ENCODE assay signal across 11 mouse cellular contexts in the genomic region with DNA sequence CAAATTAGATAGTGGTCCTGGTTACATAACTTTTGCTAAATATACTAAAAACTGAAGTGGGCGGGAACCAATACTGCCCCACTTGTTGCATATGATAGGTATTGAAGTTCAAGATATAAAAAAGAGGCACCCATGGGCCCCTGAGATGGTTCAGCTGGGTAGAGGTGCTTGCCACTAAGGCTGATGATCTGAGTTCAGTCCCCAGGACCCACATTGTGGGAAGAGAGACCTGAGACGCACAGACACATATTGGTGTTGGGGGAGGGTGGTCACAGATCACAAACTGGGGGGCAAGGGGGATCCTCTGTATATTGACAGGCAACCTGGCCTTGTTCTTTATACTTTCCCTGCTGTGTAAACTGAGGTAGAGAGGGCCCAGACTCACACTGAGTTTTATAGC. TPM values are rescaled to one million over a fixed set of nuclear protein-coding genes. Genes with fewer than 3 reads are reported as not detected.
A peak's percentile ranks its signal among the peaks of the same experiment; 100 is the strongest.
DNase-seq lines count a peak whose midpoint lies in the region; ATAC-seq and TF ChIP-seq lines count a peak whose summit lies in the region.
"Had no signal": no experiment of that assay in that cellular context is flagged by ENCODE, and none has a peak within 500 bp of the region (broad histone marks: within the 10 kb centered on the region; RNA-seq: fewer than 3 reads in every experiment).

No protein-coding gene starts in this region.

- H3K36me3 ChIP-seq in heart, adult 2 months (ENCODE audit: control insufficient read depth, insufficient read depth, low read length) = peaks cover 25% of the 10 kb centered on the region
- peaks cover 45% of the 10 kb centered on the region for H3K36me3 ChIP-seq in midbrain, embryonic 12.5 days
- H3K36me3 ChIP-seq in midbrain, embryonic 16.5 days (ENCODE audit: control insufficient read depth, insufficient read depth, low read length) = peaks cover 7% of the 10 kb centered on the region; the same call in 1 of the 2 replicates
- peaks cover 38% of the 10 kb centered on the region for H3K36me3 ChIP-seq in neural tube, embryonic 15.5 days

- TF ChIP-seq CTCF in heart, adult 2 months (IDR thresholded peaks at IDR 0.05) = no peak

- no peak for ATAC-seq in midbrain, embryonic 12.5 days (ENCODE audit: low FRiP score, low read depth)
- ATAC-seq in midbrain, embryonic 16.5 days = no peak
- no peak for ATAC-seq in neural tube, embryonic 15.5 days (ENCODE audit: low FRiP score)

- H3K27ac ChIP-seq in heart, adult 2 months = peak overlapping the region; percentile 98
- no peak overlapping the region for H3K27ac ChIP-seq in midbrain, embryonic 12.5 days (replicated peaks)
- no peak overlapping the region for H3K27ac ChIP-seq in midbrain, embryonic 16.5 days (ENCODE audit: low read length)
- no peak overlapping the region for H3K27ac ChIP-seq in neural tube, embryonic 15.5 days (replicated peaks)

- TF ChIP-seq EP300 in heart, adult 2 months (IDR thresholded peaks at IDR 0.05; ENCODE audit: insufficient read depth, low read depth, low read length) = no peak

- H3K79me2 ChIP-seq in heart, adult 2 months (replicated peaks; ENCODE audit: control insufficient read depth, insufficient read depth, low read length) = peaks cover 5% of the 10 kb centered on the region; the same call in 1 of the 2 replicates

- H3K9me3 ChIP-seq in midbrain, embryonic 12.5 days = no peaks in the 10 kb centered on the region
- H3K9me3 ChIP-seq in midbrain, embryonic 16.5 days (replicated peaks; ENCODE audit: control insufficient read depth, low read length, poor library complexity, severe bottlenecking) = no peaks in the 10 kb centered on the region
- no peaks in the 10 kb centered on the region for H3K9me3 ChIP-seq in neural tube, embryonic 15.5 days (replicated peaks)

- peaks cover 16% of the 10 kb centered on the region for H3K4me1 ChIP-seq in heart, adult 2 months (ENCODE audit: control insufficient read depth, insufficient read depth, low read length)
- peaks cover 18% of the 10 kb centered on the region for H3K4me1 ChIP-seq in midbrain, embryonic 12.5 days
- H3K4me1 ChIP-seq in midbrain, embryonic 16.5 days (ENCODE audit: control insufficient read depth, insufficient read depth, low read length) = peaks cover 15% of the 10 kb centered on the region
- peaks cover 19% of the 10 kb centered on the region for H3K4me1 ChIP-seq in neural tube, embryonic 15.5 days

- H3K4me2 ChIP-seq in midbrain, embryonic 12.5 days (replicated peaks) = peak overlapping the region; percentile 84; the same call in 1 of the 2 replicates
- no peak overlapping the region for H3K4me2 ChIP-seq in midbrain, embryonic 16.5 days (ENCODE audit: low read length)
- H3K4me2 ChIP-seq in neural tube, embryonic 15.5 days = peak overlapping the region; percentile 85; the same call in 1 of the 2 replicates

- no peak overlapping the region for H3K9ac ChIP-seq in heart, adult 2 months (ENCODE audit: low read depth, low read length)
- H3K9ac ChIP-seq in midbrain, embryonic 12.5 days (replicated peaks) = no peak overlapping the region
- H3K9ac ChIP-seq in midbrain, embryonic 16.5 days (ENCODE audit: low read depth, low read length) = no peak overlapping the region
- H3K9ac ChIP-seq in neural tube, embryonic 15.5 days (replicated peaks) = no peak overlapping the region

- no peaks in the 10 kb centered on the region for H3K27me3 ChIP-seq in heart, adult 2 months (ENCODE audit: control insufficient read depth, insufficient read depth, low read length)
- no peaks in the 10 kb centered on the region for H3K27me3 ChIP-seq in midbrain, embryonic 12.5 days
- H3K27me3 ChIP-seq in midbrain, embryonic 16.5 days (ENCODE audit: control insufficient read depth, insufficient read depth, low read depth, low read length) = no peaks in the 10 kb centered on the region
- no peaks in the 10 kb centered on the region for H3K27me3 ChIP-seq in neural tube, embryonic 15.5 days (replicated peaks)

- TF ChIP-seq POLR2A in heart, adult 2 months (IDR thresholded peaks at IDR 0.05; ENCODE audit: insufficient read depth, low read depth, low read length) = no peak

- intact Hi-C loops in heart, adult 2 months (cut with DNase I) = no loop called here

- 75% methylated on average over 2 of the region's 2 CpGs for WGBS in heart, adult 2 months
- 88% methylated on average over 2 of the region's 2 CpGs for WGBS in midbrain, embryonic 12.5 days
- WGBS in midbrain, embryonic 16.5 days = 92% methylated on average over 2 of the region's 2 CpGs
- WGBS in neural tube, embryonic 15.5 days = 95% methylated on average over 2 of the region's 2 CpGs

- DNase-seq in heart, adult 2 months = no peak
- no peak for DNase-seq in heart, adult 18-20 months
- DNase-seq in induced T-regulatory cell, adult 2 months (ENCODE audit: low read depth) = peak; percentile 40
- no peak for DNase-seq in layer of hippocampus, adult 9-11 months
- no peak for DNase-seq in retina, postnatal 1 day
- DNase-seq: cerebellum, postnatal 14 days had no signal

- H3K4me3 ChIP-seq in heart, adult 2 months = 0 out of 2 replicates have a peak overlapping the region, but pooled peaks have one; percentile 18
- no peak overlapping the region for H3K4me3 ChIP-seq in midbrain, embryonic 12.5 days
- no peak overlapping the region for H3K4me3 ChIP-seq in midbrain, embryonic 16.5 days (ENCODE audit: low read depth, low read length)
- H3K4me3 ChIP-seq in neural tube, embryonic 15.5 days (replicated peaks) = no peak overlapping the region

RNA-seq across cellular contexts. Expression of a gene that starts 2.7 kb away (rescaled TPM):
- total RNA-seq in heart, adult 2 months (2021) = 100 to 1,000 TPM in 1 of 2 experiments, 10 to 100 TPM in 1; 81.4 to 106 TPM
- 49.9 and 73.3 TPM in 2 replicates for polyA plus RNA-seq in heart, adult 2 months (2012; rRNA removed)
- 100 to 1,000 TPM in 1 of 2 experiments, 10 to 100 TPM in 1; 89.1 to 107 TPM for total RNA-seq in heart, adult 18-20 months (2021)
- 415 and 450 TPM in 2 replicates for polyA plus RNA-seq in midbrain, embryonic 12.5 days (2016; fragmentation: Nextera tagmentation; extraction: Ambion mirVana)
- polyA plus RNA-seq in midbrain, embryonic 16.5 days (2015; fragmentation: Nextera tagmentation; extraction: Ambion mirVana) = 151 and 168 TPM in 2 replicates
- polyA plus RNA-seq in neural tube, embryonic 15.5 days (2015; fragmentation: Nextera tagmentation; extraction: Ambion mirVana) = 156 and 231 TPM in 2 replicates

RNA-seq across cellular contexts. Expression of a gene that starts 23.6 kb away (rescaled TPM):
- 10 to 100 TPM; 23.6 to 24.2 TPM for total RNA-seq in heart, adult 2 months (2021)
- polyA plus RNA-seq in heart, adult 2 months (2012; rRNA removed) = 40.9 and 52.2 TPM in 2 replicates
- 10 to 100 TPM; 20.0 to 25.1 TPM for total RNA-seq in heart, adult 18-20 months (2021)
- polyA plus RNA-seq in midbrain, embryonic 12.5 days (2016; fragmentation: Nextera tagmentation; extraction: Ambion mirVana) = 113 and 122 TPM in 2 replicates
- polyA plus RNA-seq in midbrain, embryonic 16.5 days (2015; fragmentation: Nextera tagmentation; extraction: Ambion mirVana) = 84.5 and 96.5 TPM in 2 replicates
- polyA plus RNA-seq in neural tube, embryonic 15.5 days (2015; fragmentation: Nextera tagmentation; extraction: Ambion mirVana) = 76.7 and 96.5 TPM in 2 replicates

RNA-seq across cellular contexts. Expression of a gene that starts 30.6 kb away (rescaled TPM):
- total RNA-seq in heart, adult 2 months (2021) = not detected
- polyA plus RNA-seq in heart, adult 2 months (2012; rRNA removed) = not detected in 2 replicates
- not detected for total RNA-seq in heart, adult 18-20 months (2021)
- polyA plus RNA-seq in midbrain, embryonic 12.5 days (2016; fragmentation: Nextera tagmentation; extraction: Ambion mirVana) = not detected in 2 replicates
- polyA plus RNA-seq in midbrain, embryonic 16.5 days (2015; fragmentation: Nextera tagmentation; extraction: Ambion mirVana) = 0.04 TPM in 1 of 2 replicates, not detected in the other
- polyA plus RNA-seq in neural tube, embryonic 15.5 days (2015; fragmentation: Nextera tagmentation; extraction: Ambion mirVana) = 0.03 TPM in 2 replicates
- total RNA-seq: layer of hippocampus, postnatal 10 days; monocyte, adult 5-6 weeks had no signal

RNA-seq across cellular contexts. Expression of a gene that starts 52.0 kb away (rescaled TPM):
- not detected for total RNA-seq in heart, adult 2 months (2021)
- 0.18 and 0.55 TPM in 2 replicates for polyA plus RNA-seq in heart, adult 2 months (2012; rRNA removed)
- under 1 TPM in 1 of 2 experiments, not detected in 1; 0.51 TPM for total RNA-seq in heart, adult 18-20 months (2021)
- polyA plus RNA-seq in midbrain, embryonic 12.5 days (2016; fragmentation: Nextera tagmentation; extraction: Ambion mirVana) = not detected in 2 replicates
- not detected in 2 replicates for polyA plus RNA-seq in midbrain, embryonic 16.5 days (2015; fragmentation: Nextera tagmentation; extraction: Ambion mirVana)
- 0.70 TPM in 1 of 2 replicates, not detected in the other for polyA plus RNA-seq in neural tube, embryonic 15.5 days (2015; fragmentation: Nextera tagmentation; extraction: Ambion mirVana)

RNA-seq across cellular contexts. Expression of a gene that starts 54.5 kb away (rescaled TPM):
- not detected for total RNA-seq in heart, adult 2 months (2021)
- not detected in 2 replicates for polyA plus RNA-seq in heart, adult 2 months (2012; rRNA removed)
- total RNA-seq in heart, adult 18-20 months (2021) = not detected
- polyA plus RNA-seq in midbrain, embryonic 12.5 days (2016; fragmentation: Nextera tagmentation; extraction: Ambion mirVana) = not detected in 2 replicates
- polyA plus RNA-seq in midbrain, embryonic 16.5 days (2015; fragmentation: Nextera tagmentation; extraction: Ambion mirVana) = not detected in 2 replicates
- 0.04 TPM in 1 of 2 replicates, not detected in the other for polyA plus RNA-seq in neural tube, embryonic 15.5 days (2015; fragmentation: Nextera tagmentation; extraction: Ambion mirVana)
- total RNA-seq: layer of hippocampus, postnatal 10 days; monocyte, adult 5-6 weeks had no signal
